Mouse (Mus musculus): ENCODE data around the gene Ppp2r5d. TPM values are rescaled to one million over a fixed set of nuclear protein-coding genes. Genes with fewer than 3 reads are reported as not detected.
A peak's percentile ranks its signal among the peaks of the same experiment; 100 is the strongest.

Gene Ppp2r5d
- polyA plus RNA-seq, 2 experiments = 83.2 to 115 TPM

DNA sequence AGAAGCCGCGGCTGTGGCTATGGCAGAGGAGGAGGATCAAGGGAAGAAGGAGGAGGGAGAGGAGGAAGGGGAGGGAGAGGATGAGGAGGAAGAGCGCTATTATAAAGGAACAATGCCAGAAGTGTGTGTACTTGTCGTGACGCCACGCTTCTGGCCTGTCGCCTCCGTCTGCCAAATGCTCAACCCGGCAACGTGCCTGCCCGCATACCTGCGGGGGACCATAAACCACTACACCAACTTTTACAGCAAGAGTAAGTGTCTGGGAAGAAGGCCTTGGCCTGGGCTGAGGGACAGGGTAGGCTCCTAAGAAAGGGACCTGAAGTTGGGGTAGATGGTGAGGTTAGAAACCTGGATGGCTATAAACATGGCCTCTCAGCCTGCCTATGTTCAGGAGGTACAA is 42.9 kb downstream of the Ppp2r5d start:
- 84% methylated on average over 12 of the region's 12 CpGs for WGBS
- Histone ChIP-seq H3K4me3 (replicated peaks; ENCODE audit: low read length) (no peak overlapping the region), H3K4me1 (ENCODE audit: control insufficient read depth, insufficient read depth, low read length) (no peaks in the 10 kb centered on the region), H3K27me3 (ENCODE audit: control insufficient read depth, insufficient read depth, low read length) (no peaks in the 10 kb centered on the region), H3K9me3 (ENCODE audit: control insufficient read depth, low read length) (no peaks in the 10 kb centered on the region), H3K4me2 (replicated peaks; ENCODE audit: low read depth, low read length, severe bottlenecking) (no peak overlapping the region), H3K9ac (ENCODE audit: low read depth, low read length, severe bottlenecking) (no peak overlapping the region), H3K36me3 (ENCODE audit: control insufficient read depth, insufficient read depth, low read length) (peaks cover 96% of the 10 kb centered on the region), H3K27ac (replicated peaks; ENCODE audit: low read depth, low read length) (no peak overlapping the region)
- no peak for TF ChIP-seq POLR2A (IDR thresholded peaks at IDR 0.05; ENCODE audit: borderline replicate concordance, extremely low read depth, insufficient read depth, insufficient read length)
- no peak for ATAC-seq (ENCODE audit: low FRiP score, low read depth)
- DNase-seq (ENCODE audit: low spot score) = no peak

DNA sequence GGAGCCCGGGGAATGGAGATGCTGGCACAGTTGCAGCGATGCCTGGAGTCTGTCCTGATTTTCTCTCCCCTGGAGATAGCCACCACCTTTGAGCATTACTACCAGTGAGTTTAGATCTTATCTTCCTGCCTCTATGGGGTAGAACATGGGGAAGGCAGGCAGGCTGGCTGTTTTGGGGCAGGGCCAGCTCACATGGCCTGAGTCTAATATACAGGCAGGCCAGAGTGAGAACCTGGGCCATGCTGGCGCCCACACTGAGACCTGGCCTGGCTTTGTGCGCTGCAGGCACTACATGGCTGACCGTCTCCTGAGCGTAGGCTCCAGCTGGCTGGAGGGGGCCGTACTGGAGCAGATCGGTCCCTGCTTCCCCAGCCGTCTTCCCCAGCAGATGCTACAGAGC is 43.6 kb downstream of the Ppp2r5d start:
- no peaks in the 10 kb centered on the region for H3K27me3 ChIP-seq (ENCODE audit: control insufficient read depth, insufficient read depth, low read length)
- H3K4me3 ChIP-seq (replicated peaks; ENCODE audit: low read length) = no peak overlapping the region
- no peak overlapping the region for H3K27ac ChIP-seq (replicated peaks; ENCODE audit: low read depth, low read length)
- no peak overlapping the region for H3K4me2 ChIP-seq (replicated peaks; ENCODE audit: low read depth, low read length, severe bottlenecking)
- H3K4me1 ChIP-seq (ENCODE audit: control insufficient read depth, insufficient read depth, low read length) = no peaks in the 10 kb centered on the region
- H3K36me3 ChIP-seq (ENCODE audit: control insufficient read depth, insufficient read depth, low read length) = peaks cover 96% of the 10 kb centered on the region
- WGBS = 86% methylated on average over 9 of the region's 9 CpGs
- DNase-seq (ENCODE audit: low spot score) (no peak), ATAC-seq (ENCODE audit: low FRiP score, low read depth) (no peak)
- H3K9me3 ChIP-seq (ENCODE audit: control insufficient read depth, low read length) = no peaks in the 10 kb centered on the region
- no peak for TF ChIP-seq POLR2A (IDR thresholded peaks at IDR 0.05; ENCODE audit: borderline replicate concordance, extremely low read depth, insufficient read depth, insufficient read length)
- H3K9ac ChIP-seq (ENCODE audit: low read depth, low read length, severe bottlenecking) = no peak overlapping the region

DNA sequence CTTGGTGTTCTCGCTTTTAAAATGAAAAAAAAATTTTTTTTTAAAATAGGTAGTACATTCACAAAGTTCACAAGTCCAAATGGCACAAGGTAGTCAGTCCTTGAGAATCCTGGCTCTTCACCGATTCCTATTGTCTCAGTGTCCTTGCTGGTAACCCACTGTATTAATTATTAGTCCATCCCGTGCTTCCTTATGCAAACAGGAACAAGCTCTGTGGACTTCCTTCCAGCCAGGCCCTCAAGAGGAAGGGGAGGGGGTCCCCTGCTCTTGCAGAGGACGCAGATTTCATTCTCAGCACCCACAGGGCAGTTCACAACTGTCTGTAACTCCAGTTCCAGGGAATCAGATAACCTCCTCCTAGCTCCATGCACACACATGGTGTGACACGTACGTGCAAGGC is 48.9 kb downstream of the Ppp2r5d start:
- H3K4me1 ChIP-seq (ENCODE audit: control insufficient read depth, insufficient read depth, low read length) = peaks cover 15% of the 10 kb centered on the region
- peaks cover 92% of the 10 kb centered on the region for H3K36me3 ChIP-seq (ENCODE audit: control insufficient read depth, insufficient read depth, low read length)
- no peak overlapping the region for H3K4me2 ChIP-seq (replicated peaks; ENCODE audit: low read depth, low read length, severe bottlenecking)
- H3K27me3 ChIP-seq (ENCODE audit: control insufficient read depth, insufficient read depth, low read length) = no peaks in the 10 kb centered on the region
- no peak overlapping the region for H3K27ac ChIP-seq (replicated peaks; ENCODE audit: low read depth, low read length)
- no peak for ATAC-seq (ENCODE audit: low FRiP score, low read depth)
- TF ChIP-seq POLR2A (IDR thresholded peaks at IDR 0.05; ENCODE audit: borderline replicate concordance, extremely low read depth, insufficient read depth, insufficient read length) = no peak
- DNase-seq (ENCODE audit: low spot score) = no peak
- 71% methylated on average over 6 of the region's 6 CpGs for WGBS
- H3K4me3 ChIP-seq (replicated peaks; ENCODE audit: low read length) = no peak overlapping the region
- H3K9me3 ChIP-seq (ENCODE audit: control insufficient read depth, low read length) = no peaks in the 10 kb centered on the region; the same call in 1 of the 2 replicates
- no peak overlapping the region for H3K9ac ChIP-seq (ENCODE audit: low read depth, low read length, severe bottlenecking)

DNA sequence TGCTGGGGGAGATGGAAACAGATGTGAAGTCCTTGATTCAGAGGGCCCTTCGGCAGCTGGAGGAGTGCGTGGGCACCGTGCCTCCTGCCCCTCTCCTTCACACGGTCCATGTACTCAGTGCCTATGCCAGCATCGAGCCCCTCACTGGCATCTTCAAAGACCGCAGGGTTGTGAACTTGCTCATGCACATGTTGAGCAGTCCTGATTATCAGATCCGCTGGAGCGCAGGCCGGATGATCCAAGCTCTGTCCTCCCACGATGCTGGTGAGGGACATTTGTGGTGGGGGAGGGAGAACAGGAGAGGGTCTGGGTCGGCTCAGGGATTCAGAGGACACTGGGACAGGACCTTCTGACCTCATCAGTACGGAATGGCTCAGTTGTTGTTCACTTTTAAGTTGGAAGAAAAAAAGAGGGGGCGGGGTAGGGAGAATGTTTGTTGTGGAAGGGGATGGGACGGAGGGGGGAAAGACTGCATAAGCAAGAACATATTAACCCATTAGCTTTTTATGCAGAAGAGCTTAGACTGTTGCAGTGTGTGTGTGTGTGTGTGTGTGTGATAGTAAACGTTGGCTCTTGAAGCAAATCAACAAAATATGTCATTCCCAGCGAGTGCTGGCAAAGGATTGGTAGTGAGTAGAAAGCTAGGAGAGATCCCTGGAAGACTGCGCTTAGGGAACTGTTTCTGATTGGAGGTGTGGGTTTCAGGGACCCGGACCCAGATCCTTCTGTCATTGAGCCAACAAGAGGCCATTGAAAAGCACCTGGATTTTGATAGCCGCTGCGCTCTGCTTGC is 53.0 kb downstream of the Ppp2r5d start:
- H3K27ac ChIP-seq (replicated peaks; ENCODE audit: low read depth, low read length) = no peak overlapping the region
- TF ChIP-seq POLR2A (IDR thresholded peaks at IDR 0.05; ENCODE audit: borderline replicate concordance, extremely low read depth, insufficient read depth, insufficient read length) = no peak
- H3K4me2 ChIP-seq (replicated peaks; ENCODE audit: low read depth, low read length, severe bottlenecking) = peak overlapping the region; percentile 63
- H3K4me1 ChIP-seq (ENCODE audit: control insufficient read depth, insufficient read depth, low read length) = peaks cover 20% of the 10 kb centered on the region
- peak overlapping the region; percentile 76 for H3K4me3 ChIP-seq (replicated peaks; ENCODE audit: low read length)
- ATAC-seq (ENCODE audit: low FRiP score, low read depth) = no peak
- DNase-seq (ENCODE audit: low spot score) = no peak
- H3K27me3 ChIP-seq (ENCODE audit: control insufficient read depth, insufficient read depth, low read length) = no peaks in the 10 kb centered on the region
- no peaks in the 10 kb centered on the region; the same call in 1 of the 2 replicates for H3K9me3 ChIP-seq (ENCODE audit: control insufficient read depth, low read length)
- 73% methylated on average over 20 of the region's 20 CpGs for WGBS
- H3K9ac ChIP-seq (ENCODE audit: low read depth, low read length, severe bottlenecking) = peak overlapping the region; percentile 92
- H3K36me3 ChIP-seq (ENCODE audit: control insufficient read depth, insufficient read depth, low read length) = peaks cover 67% of the 10 kb centered on the region

DNA sequence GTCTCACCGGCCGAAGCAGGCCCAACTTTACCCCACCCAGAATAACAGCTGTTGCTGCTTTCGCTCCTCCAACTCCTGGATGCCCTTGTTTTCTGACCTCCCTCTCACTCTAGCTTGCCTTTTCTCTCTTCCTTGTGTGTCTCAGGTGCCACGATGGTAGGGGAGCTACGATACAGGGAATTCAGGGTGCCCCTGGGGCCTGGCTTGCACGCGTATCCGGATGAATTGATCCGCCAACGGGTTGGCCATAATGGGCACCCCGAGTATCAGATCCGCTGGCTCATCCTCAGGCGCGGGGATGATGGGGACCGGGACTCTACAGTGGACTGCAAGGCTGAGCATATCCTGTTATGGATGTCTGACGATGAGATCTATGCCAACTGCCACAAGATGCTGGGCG is 53.6 kb downstream of the Ppp2r5d start:
- peaks cover 25% of the 10 kb centered on the region for H3K4me1 ChIP-seq (ENCODE audit: control insufficient read depth, insufficient read depth, low read length)
- H3K9me3 ChIP-seq (ENCODE audit: control insufficient read depth, low read length) = no peaks in the 10 kb centered on the region; the same call in 1 of the 2 replicates
- peak overlapping the region; percentile 96 for H3K27ac ChIP-seq (replicated peaks; ENCODE audit: low read depth, low read length)
- peak overlapping the region; percentile 92 for H3K9ac ChIP-seq (ENCODE audit: low read depth, low read length, severe bottlenecking)
- peaks cover 60% of the 10 kb centered on the region for H3K36me3 ChIP-seq (ENCODE audit: control insufficient read depth, insufficient read depth, low read length)
- no peak for DNase-seq (ENCODE audit: low spot score)
- H3K4me3 ChIP-seq (replicated peaks; ENCODE audit: low read length) = peak overlapping the region; percentile 76
- no peak for ATAC-seq (ENCODE audit: low FRiP score, low read depth)
- no peaks in the 10 kb centered on the region for H3K27me3 ChIP-seq (ENCODE audit: control insufficient read depth, insufficient read depth, low read length)
- H3K4me2 ChIP-seq (replicated peaks; ENCODE audit: low read depth, low read length, severe bottlenecking) = peak overlapping the region; percentile 63
- no peak for TF ChIP-seq POLR2A (IDR thresholded peaks at IDR 0.05; ENCODE audit: borderline replicate concordance, extremely low read depth, insufficient read depth, insufficient read length)
- 74% methylated on average over 17 of the region's 17 CpGs for WGBS
